Mouse (Mus musculus) ovary, adult 2 months (tissue): ENCODE measurements around the gene Tead4. TPM values are rescaled to one million over a fixed set of nuclear protein-coding genes. Genes with fewer than 3 reads are reported as not detected.

Source experiments
- polyA plus RNA-seq: library from polyadenylated mRNA; depleted of rRNA; stranded (reverse); fragments of >200 nt; gene quantifications from 2 replicates; pipeline ENCODE4 v1.2.3, GENCODE M21; 2012; rRNA removed

Gene Tead4
- 1.0 and 2.4 TPM in 2 replicates for polyA plus RNA-seq

DNA sequence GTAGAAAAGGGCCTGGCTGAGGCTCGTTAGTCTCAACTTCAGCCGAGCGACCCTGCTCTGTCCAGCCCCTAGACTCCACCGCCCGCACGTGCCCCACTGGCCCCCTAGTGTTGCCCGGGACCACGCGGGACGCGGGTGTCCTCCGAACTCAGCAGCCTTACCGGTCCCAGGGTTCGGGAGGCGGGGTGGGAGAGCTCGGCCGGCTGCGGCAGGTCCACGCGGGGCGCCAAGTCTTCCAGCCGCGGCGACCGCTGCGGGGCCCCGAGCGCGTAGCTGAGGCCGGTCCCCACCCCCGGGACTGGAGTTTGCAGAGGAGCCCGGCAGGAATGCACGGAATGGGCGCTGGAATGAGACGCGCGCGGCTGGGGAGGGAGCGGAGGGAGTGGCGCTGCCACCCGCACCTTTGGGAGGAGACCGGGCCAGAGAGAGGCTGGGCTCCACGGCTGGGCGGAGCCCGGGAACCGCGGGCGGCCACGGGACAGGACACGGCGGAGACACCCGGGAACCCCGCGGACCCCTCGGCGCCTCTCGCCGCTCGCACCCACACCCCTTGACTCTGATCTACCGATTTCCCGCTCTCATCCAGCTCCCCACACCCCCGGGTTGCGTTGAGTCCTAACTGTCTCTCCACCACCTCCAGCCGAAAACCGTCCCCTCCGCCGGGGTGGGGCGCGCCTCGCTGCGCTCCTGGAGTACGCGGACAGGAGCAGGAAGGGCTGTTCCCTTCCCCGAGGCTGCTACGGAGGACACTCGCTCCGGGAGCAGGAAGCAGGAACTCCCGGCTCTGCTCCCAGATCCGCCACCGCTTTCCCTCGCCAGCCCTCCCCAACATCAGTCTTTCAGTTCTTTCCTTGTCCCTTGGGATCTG, at the start of gene Tead4:
Tead4 (minus strand) TSS at position 690 of the 868 bp plus-strand sequence.

Other genes with a start within 250 kb of the Tead4 start
- gene Tspan9, start 157.2 kb downstream of the Tead4 start, polyA plus RNA-seq, result 86.3 and 93.4 TPM in 2 replicates
- gene Tulp3, start 55.0 kb upstream of the Tead4 start, polyA plus RNA-seq, result 33.6 and 35.2 TPM in 2 replicates
- 8.8 and 14.3 TPM in 2 replicates for gene Rhno1, start 62.1 kb upstream of the Tead4 start, polyA plus RNA-seq
- gene Foxm1, start 62.1 kb upstream of the Tead4 start, polyA plus RNA-seq, result 16.4 and 22.9 TPM in 2 replicates
- gene Tex52, start 74.6 kb upstream of the Tead4 start, polyA plus RNA-seq, result 0.17 TPM in 1 of 2 replicates, not detected in the other
- gene Gm44596, start 74.7 kb upstream of the Tead4 start, polyA plus RNA-seq, result not detected in 2 replicates
- 10.1 and 10.4 TPM in 2 replicates for gene Nrip2, start 98.5 kb upstream of the Tead4 start, polyA plus RNA-seq
- gene Itfg2, start 124.1 kb upstream of the Tead4 start, polyA plus RNA-seq, result 25.7 and 39.0 TPM in 2 replicates
- gene Fkbp4, start 137.9 kb upstream of the Tead4 start, polyA plus RNA-seq, result 216 and 278 TPM in 2 replicates
- gene Pzp, start 225.9 kb upstream of the Tead4 start, polyA plus RNA-seq, result 0.26 and 0.50 TPM in 2 replicates